Mouse (Mus musculus): ENCODE results near the gene Tmem163.

The Tmem163 gene

GRCm38 (mm10) chr1:127575692-127576091 lies 103.7 kb downstream of the Tmem163 start:
- in situ Hi-C loops (cut with MboI, MseI): no loop called here

- in situ Hi-C loops (cut with MboI, MseI): no loop called here
These were observed 106.2 kb downstream of the Tmem163 start for GRCm38 (mm10) chr1:127573186-127573585.

GRCm38 (mm10) chr1:127568641-127569040 lies 110.7 kb downstream of the Tmem163 start:
- in situ Hi-C loops (cut with MboI, MseI): no loop called here

- in situ Hi-C loops (cut with MboI, MseI): no loop called here
These were observed 122.9 kb downstream of the Tmem163 start for GRCm38 (mm10) chr1:127556486-127556845.

- in situ Hi-C loops (cut with MboI, MseI): no loop called here
These were observed 123.4 kb downstream of the Tmem163 start for GRCm38 (mm10) chr1:127555822-127556485.

- in situ Hi-C loops (cut with MboI, MseI): no loop called here
These were observed 131.3 kb downstream of the Tmem163 start for GRCm38 (mm10) chr1:127548078-127548477.

GRCm38 (mm10) chr1:127542756-127543155 lies 136.6 kb downstream of the Tmem163 start:
- in situ Hi-C loops (cut with MboI, MseI): no loop called here

- in situ Hi-C loops (cut with MboI, MseI): no loop called here
These were observed 137.4 kb downstream of the Tmem163 start for GRCm38 (mm10) chr1:127541931-127542330.

- in situ Hi-C loops (cut with MboI, MseI): no loop called here
These were observed 137.8 kb downstream of the Tmem163 start for GRCm38 (mm10) chr1:127541522-127541921.

- in situ Hi-C loops (cut with MboI, MseI): no loop called here
These were observed 141.9 kb downstream of the Tmem163 start for GRCm38 (mm10) chr1:127537204-127538038.

- in situ Hi-C loops (cut with MboI, MseI): no loop called here
These were observed 142.9 kb downstream of the Tmem163 start for GRCm38 (mm10) chr1:127536448-127536847.

GRCm38 (mm10) chr1:127531723-127532122 lies 147.6 kb downstream of the Tmem163 start:
- in situ Hi-C loops (cut with MboI, MseI): no loop called here

GRCm38 (mm10) chr1:127530849-127531580 lies 148.3 kb downstream of the Tmem163 start:
- in situ Hi-C loops (cut with MboI, MseI): no loop called here

GRCm38 (mm10) chr1:127523364-127523763 lies 156.0 kb downstream of the Tmem163 start:
- in situ Hi-C loops (cut with MboI, MseI): no loop called here

- in situ Hi-C loops (cut with MboI, MseI): loop anchor here in 1 of 2 experiments (5.0 kb wide), 1 partner anchor 1407 kb away; no protein-coding TSS in a partner anchor
These were observed 164.5 kb downstream of the Tmem163 start for GRCm38 (mm10) chr1:127514888-127515287.

- in situ Hi-C loops (cut with MboI, MseI): no loop called here
These were observed 164.9 kb downstream of the Tmem163 start for GRCm38 (mm10) chr1:127514479-127514878.

- in situ Hi-C loops (cut with MboI, MseI): no loop called here
These were observed 165.7 kb downstream of the Tmem163 start for GRCm38 (mm10) chr1:127513664-127514063.

GRCm38 (mm10) chr1:127513140-127513539 lies 166.2 kb downstream of the Tmem163 start:
- in situ Hi-C loops (cut with MboI, MseI): no loop called here

- in situ Hi-C loops (cut with MboI, MseI): no loop called here
These were observed 166.6 kb downstream of the Tmem163 start for GRCm38 (mm10) chr1:127512709-127513108.

- in situ Hi-C loops (cut with MboI, MseI): no loop called here
These were observed 168.0 kb downstream of the Tmem163 start for GRCm38 (mm10) chr1:127511362-127511761.

GRCm38 (mm10) chr1:127508921-127509320 lies 170.4 kb downstream of the Tmem163 start:
- in situ Hi-C loops (cut with MboI, MseI): no loop called here

GRCm38 (mm10) chr1:127508067-127508739 lies 171.1 kb downstream of the Tmem163 start:
- in situ Hi-C loops (cut with MboI, MseI): no loop called here
